12 mouse cellular contexts compared by ENCODE assay signal in genomic region chr13:85926825-85927737, GRCm38 (mm10).
DNase-seq lines count a peak whose midpoint lies in the region; ATAC-seq and TF ChIP-seq lines count a peak whose summit lies in the region.
"Had no signal": no experiment of that assay in that cellular context is flagged by ENCODE, and none has a peak within 500 bp of the region (broad histone marks: within the 10 kb centered on the region; RNA-seq: fewer than 3 reads in every experiment).

No protein-coding gene starts in this region.

- no peaks in the 10 kb centered on the region for H3K4me1 ChIP-seq in midbrain, embryonic 11.5 days (ENCODE audit: control insufficient read depth, insufficient read depth, low read length)
- 0 out of 2 replicates have a peak, but pooled peaks cover 6% of the 10 kb centered on the region for H3K4me1 ChIP-seq in midbrain, embryonic 10.5 days
- no peaks in the 10 kb centered on the region for H3K4me1 ChIP-seq in hindbrain, postnatal 0 days (ENCODE audit: insufficient read depth, low read length)
- H3K4me1 ChIP-seq in neural tube, embryonic 14.5 days (ENCODE audit: control insufficient read depth, insufficient read depth, low read length): peaks cover 12% of the 10 kb centered on the region; the same call in 1 of the 2 replicates
- H3K4me1 ChIP-seq: liver, embryonic 13.5 days had no signal

- H3K4me3 ChIP-seq in midbrain, embryonic 11.5 days (ENCODE audit: low read depth, low read length): no peak overlapping the region
- no peak overlapping the region for H3K4me3 ChIP-seq in midbrain, embryonic 10.5 days
- no peak overlapping the region for H3K4me3 ChIP-seq in hindbrain, postnatal 0 days (ENCODE audit: low read length)
- H3K4me3 ChIP-seq in neural tube, embryonic 14.5 days (ENCODE audit: low read depth, low read length): no peak overlapping the region
- H3K4me3 ChIP-seq: liver, embryonic 13.5 days had no signal

- no peaks in the 10 kb centered on the region for H3K27me3 ChIP-seq in midbrain, embryonic 11.5 days (ENCODE audit: control insufficient read depth, insufficient read depth, low read length)
- H3K27me3 ChIP-seq in midbrain, embryonic 10.5 days (ENCODE audit: low read depth, poor library complexity, severe bottlenecking): no peaks in the 10 kb centered on the region
- no peaks in the 10 kb centered on the region for H3K27me3 ChIP-seq in hindbrain, postnatal 0 days (ENCODE audit: insufficient read depth, low read length)
- H3K27me3 ChIP-seq in neural tube, embryonic 14.5 days (ENCODE audit: control insufficient read depth, insufficient read depth, low read length): no peaks in the 10 kb centered on the region
- H3K27me3 ChIP-seq: liver, embryonic 13.5 days had no signal

- peak; percentile 75 for ATAC-seq in midbrain, embryonic 11.5 days (ENCODE audit: low FRiP score)
- peak; percentile 76 for ATAC-seq in hindbrain, postnatal 0 days
- ATAC-seq in neural tube, embryonic 14.5 days (ENCODE audit: low read depth): peak; percentile 97

- no peaks in the 10 kb centered on the region for H3K9me3 ChIP-seq in midbrain, embryonic 11.5 days (ENCODE audit: control insufficient read depth, low read length)
- no peaks in the 10 kb centered on the region for H3K9me3 ChIP-seq in midbrain, embryonic 10.5 days (replicated peaks)
- no peaks in the 10 kb centered on the region for H3K9me3 ChIP-seq in hindbrain, postnatal 0 days (ENCODE audit: low read length)
- H3K9me3 ChIP-seq in neural tube, embryonic 14.5 days (ENCODE audit: control insufficient read depth, low read length): no peaks in the 10 kb centered on the region
- H3K9me3 ChIP-seq: liver, embryonic 13.5 days had no signal

- no peak for TF ChIP-seq CTCF in hindbrain, postnatal 0 days (IDR thresholded peaks at IDR 0.05; ENCODE audit: low read depth)

- no peak overlapping the region for H3K27ac ChIP-seq in midbrain, embryonic 11.5 days (ENCODE audit: low read depth, low read length)
- no peak overlapping the region for H3K27ac ChIP-seq in midbrain, embryonic 10.5 days (replicated peaks)
- no peak overlapping the region for H3K27ac ChIP-seq in hindbrain, postnatal 0 days
- peak overlapping the region; percentile 4; the same call in 1 of the 2 replicates for H3K27ac ChIP-seq in neural tube, embryonic 14.5 days (ENCODE audit: low read depth, low read length)
- H3K27ac ChIP-seq: liver, embryonic 13.5 days had no signal

- no peak overlapping the region for H3K4me2 ChIP-seq in midbrain, embryonic 11.5 days
- H3K4me2 ChIP-seq in hindbrain, postnatal 0 days (ENCODE audit: low read depth, low read length): peak overlapping the region; percentile 16; the same call in 1 of the 2 replicates
- no peak overlapping the region for H3K4me2 ChIP-seq in neural tube, embryonic 14.5 days (ENCODE audit: low read depth, low read length)
- H3K4me2 ChIP-seq: liver, embryonic 13.5 days had no signal

- no peaks in the 10 kb centered on the region for H3K36me3 ChIP-seq in midbrain, embryonic 11.5 days (ENCODE audit: control insufficient read depth, insufficient read depth, low read length)
- H3K36me3 ChIP-seq in midbrain, embryonic 10.5 days: no peaks in the 10 kb centered on the region
- H3K36me3 ChIP-seq in hindbrain, postnatal 0 days (ENCODE audit: insufficient read depth, low read length): no peaks in the 10 kb centered on the region
- no peaks in the 10 kb centered on the region for H3K36me3 ChIP-seq in neural tube, embryonic 14.5 days (ENCODE audit: control insufficient read depth, insufficient read depth, low read length)
- H3K36me3 ChIP-seq: liver, embryonic 13.5 days had no signal

- 70% methylated on average over 4 of the region's 4 CpGs for WGBS in midbrain, embryonic 11.5 days
- WGBS in midbrain, embryonic 10.5 days: 77% methylated on average over 4 of the region's 4 CpGs
- WGBS in hindbrain, postnatal 0 days: 26% methylated on average over 4 of the region's 4 CpGs
- WGBS in neural tube, embryonic 14.5 days: 33% methylated on average over 4 of the region's 4 CpGs

- DNase-seq in embryo, embryonic 11 days: peak; percentile 10
- no peak for DNase-seq in embryo, embryonic 9.5 days (ENCODE audit: extremely low spot score)
- no peak for DNase-seq in midbrain, embryonic 11.5 days (ENCODE audit: low spot score, missing footprints)
- DNase-seq in midbrain, embryonic 10.5 days (ENCODE audit: low spot score): no peak
- peak; percentile 36 for DNase-seq in hindbrain, postnatal 0 days (ENCODE audit: low spot score)
- no peak for DNase-seq in T-cell, adult 2 months (ENCODE audit: low spot score)
- DNase-seq in heart, adult 18-20 months: no peak
- DNase-seq: adrenal gland, postnatal 25 days; cerebellum, adult 9-10 months; liver, embryonic 13.5 days; right cerebral cortex, postnatal 14 days had no signal

- no peak overlapping the region for H3K9ac ChIP-seq in midbrain, embryonic 11.5 days (ENCODE audit: low read length)
- H3K9ac ChIP-seq in hindbrain, postnatal 0 days (replicated peaks; ENCODE audit: low read length): no peak overlapping the region
- no peak overlapping the region for H3K9ac ChIP-seq in neural tube, embryonic 14.5 days (replicated peaks; ENCODE audit: low read depth, low read length)
- H3K9ac ChIP-seq: liver, embryonic 13.5 days had no signal

Comparison
In these comparisons a context has a peak if more than half of its experiments do, and no peak if none do; other contexts are left out.
1. DNase-seq: peak in embryo, embryonic 11 days (single experiment) and hindbrain, postnatal 0 days (single experiment); none in embryo, embryonic 9.5 days (single experiment), midbrain, embryonic 11.5 days (single experiment), midbrain, embryonic 10.5 days (single experiment), T-cell, adult 2 months (single experiment) and heart, adult 18-20 months (0 of 2).
2. Peak in every context shown above with its lines, with median percentiles within 50 percentile points of each other: ATAC-seq.